Mouse (Mus musculus) T-helper 2 cell (primary cell): ENCODE data around the gene Trim11.

Experiments used
- in situ Hi-C: fragments of 300-600 bp; cut with MboI, MseI; formaldehyde crosslinking; loops from one replicate; pipeline ENCODE4 v1.15.1; 2025; ENCODE audit warnings: high pct_unique_total_duplicates

The Trim11 gene

DNA sequence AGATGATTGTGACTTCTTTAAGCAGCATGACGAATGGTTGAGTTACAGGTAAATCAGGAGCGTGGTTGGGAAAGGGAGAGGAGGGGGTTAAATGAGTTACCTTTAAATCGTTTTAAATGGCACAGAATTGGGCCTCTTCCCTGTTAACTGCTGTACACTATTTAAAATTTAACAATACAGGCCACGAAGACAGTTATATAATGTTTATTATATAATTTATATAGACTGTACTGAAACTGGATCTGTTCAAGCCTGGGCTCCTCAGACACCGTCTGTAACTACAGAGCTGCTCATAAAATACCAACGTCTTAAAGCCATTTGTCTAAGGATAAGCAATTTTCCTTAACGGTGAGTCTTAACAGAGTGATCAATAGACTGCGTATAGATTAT, 22.0 kb upstream of the Trim11 start:
- in situ Hi-C loops: loop anchor here (10.0 kb wide), 1 partner anchor 1279 kb away; no protein-coding TSS in a partner anchor

DNA sequence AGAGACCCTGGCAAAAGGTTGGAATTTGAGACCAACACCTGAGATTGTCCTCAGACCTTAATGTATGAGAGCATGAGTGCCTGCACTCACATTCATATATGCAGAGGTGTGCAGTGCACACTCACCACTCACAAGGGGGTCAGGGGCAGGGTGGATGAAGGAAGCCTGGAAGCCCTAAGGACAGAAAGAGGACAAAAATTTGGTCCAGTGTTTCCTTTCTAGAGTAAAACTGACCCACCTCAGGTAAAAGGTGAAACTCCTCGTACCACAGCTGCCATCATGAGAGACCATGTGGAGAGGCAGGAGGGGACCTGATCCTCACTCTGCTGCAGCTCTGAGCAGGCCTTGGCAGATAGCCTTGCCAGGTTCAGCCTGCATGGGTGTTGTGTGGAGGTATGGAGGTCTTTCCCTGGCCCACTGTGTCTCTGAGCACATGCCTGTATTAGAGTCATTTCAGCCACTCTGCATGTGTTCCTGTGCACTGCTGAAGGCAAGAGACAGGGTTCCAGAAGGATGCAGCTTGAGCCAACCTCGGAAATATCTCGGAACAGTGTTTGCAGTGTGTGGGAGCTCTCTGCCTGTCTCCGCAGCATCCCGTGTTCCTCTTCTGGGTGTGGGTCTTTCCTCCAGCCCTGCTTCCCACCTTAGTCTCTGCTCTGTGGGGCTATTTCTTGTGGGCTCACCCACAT, 20.5 kb upstream of the Trim11 start:
- in situ Hi-C loops: loop anchor here (10.0 kb wide), 1 partner anchor 1277 kb away; no protein-coding TSS in a partner anchor

DNA sequence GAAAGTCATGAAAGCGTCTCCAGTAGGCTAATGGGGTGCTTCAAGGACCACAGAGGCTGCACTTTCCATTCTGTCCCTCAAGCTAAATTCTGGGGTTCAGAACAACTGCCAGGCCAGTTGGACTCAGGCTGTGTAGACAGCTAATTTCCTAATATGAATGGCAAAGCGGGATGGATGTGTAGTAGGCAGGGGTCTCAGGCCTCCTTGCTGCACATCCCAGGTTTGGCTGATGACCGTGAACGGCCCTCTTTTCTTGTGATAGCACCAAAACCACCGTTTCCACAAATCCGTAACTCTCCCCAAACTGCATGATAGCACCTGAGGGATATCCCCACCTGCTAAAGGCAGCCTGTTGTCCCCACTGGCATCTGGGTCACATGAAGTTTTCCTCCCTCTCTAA, 19.4 kb upstream of the Trim11 start:
- in situ Hi-C loops: loop anchor here (10.0 kb wide), 1 partner anchor 1276 kb away; no protein-coding TSS in a partner anchor

DNA sequence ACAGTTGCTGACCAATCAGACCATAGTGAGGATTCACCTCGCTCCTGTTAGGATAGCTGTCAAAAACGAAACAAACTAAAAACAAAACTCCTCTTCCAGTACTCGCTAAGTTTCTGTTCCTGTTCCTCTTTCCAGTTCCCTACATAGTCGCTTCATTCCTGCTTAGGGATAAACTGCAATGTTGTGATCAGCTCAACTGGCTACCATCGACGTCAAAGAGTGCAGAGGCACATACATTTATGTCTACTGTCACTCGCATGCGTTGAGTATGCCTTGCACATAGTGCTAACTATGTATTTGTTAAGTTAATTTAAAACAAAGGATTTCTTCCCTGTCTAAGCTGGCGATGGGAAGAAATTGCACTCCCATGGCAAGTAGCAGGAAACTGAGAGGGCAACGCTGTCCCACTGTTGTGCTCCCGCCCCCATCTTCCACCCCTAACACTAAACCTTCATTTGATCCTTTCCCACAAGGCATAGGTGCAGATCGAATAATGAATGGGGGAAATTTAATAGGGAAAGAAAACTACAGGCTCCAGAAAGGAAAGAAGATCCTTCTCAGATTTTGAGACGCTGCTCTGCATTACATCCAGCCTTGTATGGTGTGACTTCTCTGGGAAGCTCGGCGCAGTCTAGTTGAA, 18.6 kb upstream of the Trim11 start:
- in situ Hi-C loops: loop anchor here (10.0 kb wide), 1 partner anchor 1275 kb away; no protein-coding TSS in a partner anchor

DNA sequence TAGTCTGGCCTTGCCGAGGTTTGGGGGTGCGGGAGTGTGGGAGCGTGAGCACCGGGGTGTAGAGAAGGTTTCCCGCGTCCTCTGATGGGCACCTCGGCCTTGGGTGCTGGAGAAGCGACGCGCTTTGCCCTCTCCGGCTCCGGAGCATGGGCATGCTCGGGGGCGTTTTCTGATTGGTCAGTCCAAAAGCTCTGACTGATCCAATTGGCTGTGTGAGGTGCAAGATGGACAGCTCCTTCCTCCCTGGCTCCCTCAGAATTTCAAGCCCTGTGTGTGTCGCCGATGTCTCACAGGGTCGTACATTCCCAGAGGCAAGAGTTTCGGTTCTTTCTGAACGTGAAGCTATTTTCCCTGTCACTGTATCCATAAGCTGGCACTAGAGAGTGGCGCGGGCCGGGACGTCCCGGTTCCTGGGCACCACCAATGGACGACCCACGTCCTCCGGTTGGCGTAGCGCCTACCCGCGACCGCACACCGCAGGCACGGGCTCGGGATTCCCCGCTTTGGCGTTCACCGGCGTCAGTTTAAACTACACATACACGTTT, 17.9 kb upstream of the Trim11 start:
- in situ Hi-C loops: loop anchor here (10.0 kb wide), 1 partner anchor 1275 kb away; no protein-coding TSS in a partner anchor

DNA sequence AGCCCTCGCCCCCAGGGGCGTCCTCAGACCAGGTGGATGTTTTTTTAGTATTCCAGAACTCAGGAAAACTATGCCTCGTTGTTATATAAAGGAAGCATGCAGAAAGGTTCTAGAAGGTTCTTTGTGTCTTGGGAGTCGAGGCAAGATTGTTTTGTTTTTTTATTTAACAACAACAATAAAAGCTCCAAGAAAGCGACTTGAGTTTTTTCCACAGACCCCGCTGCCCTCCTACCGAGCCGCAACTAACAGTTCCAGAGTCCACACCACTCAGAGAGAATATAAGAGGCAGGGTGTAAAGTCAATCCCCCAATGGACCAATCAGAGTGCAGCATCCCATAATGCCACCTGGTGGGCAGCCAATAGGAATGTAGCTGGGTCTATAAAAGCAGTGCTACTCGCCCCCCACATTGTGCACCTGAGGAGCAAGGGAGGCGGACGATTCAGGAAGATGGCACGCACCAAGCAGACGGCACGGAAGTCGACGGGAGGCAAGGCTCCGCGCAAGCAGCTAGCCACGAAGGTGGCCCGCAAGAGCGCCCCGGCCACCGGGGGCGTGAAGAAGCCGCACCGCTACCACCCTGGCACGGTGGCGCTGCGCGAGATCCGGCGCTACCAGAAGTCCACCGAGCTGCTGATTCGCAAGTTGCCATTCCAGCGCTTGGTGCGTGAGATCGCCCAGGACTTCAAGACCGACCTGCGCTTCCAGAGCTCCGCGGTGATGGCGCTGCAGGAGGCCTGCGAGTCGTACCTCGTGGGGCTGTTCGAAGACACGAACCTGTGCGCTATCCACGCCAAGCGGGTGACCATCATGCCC, 16.3 kb upstream of the Trim11 start:
- in situ Hi-C loops: no loop called here

DNA sequence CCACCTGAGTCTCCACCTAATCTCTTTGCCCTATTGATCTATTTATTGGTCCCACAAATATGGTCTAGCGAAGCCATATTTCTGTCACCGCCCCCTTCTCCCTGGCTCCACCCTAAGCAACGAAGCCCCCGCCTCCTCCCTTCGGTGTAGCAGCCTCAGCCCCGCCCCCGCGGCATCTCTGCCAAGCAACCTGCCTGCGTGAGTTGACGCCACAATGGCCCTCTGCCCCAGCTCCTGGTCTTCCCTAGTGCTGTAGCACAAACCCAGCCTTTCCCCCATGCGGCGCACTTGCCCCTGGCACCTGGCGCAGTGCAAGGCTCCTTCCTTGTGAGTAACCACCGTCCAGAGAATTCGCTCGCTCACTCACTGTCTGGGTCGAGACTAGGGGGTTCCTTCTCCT, 14.3 kb upstream of the Trim11 start:
- in situ Hi-C loops: no loop called here

DNA sequence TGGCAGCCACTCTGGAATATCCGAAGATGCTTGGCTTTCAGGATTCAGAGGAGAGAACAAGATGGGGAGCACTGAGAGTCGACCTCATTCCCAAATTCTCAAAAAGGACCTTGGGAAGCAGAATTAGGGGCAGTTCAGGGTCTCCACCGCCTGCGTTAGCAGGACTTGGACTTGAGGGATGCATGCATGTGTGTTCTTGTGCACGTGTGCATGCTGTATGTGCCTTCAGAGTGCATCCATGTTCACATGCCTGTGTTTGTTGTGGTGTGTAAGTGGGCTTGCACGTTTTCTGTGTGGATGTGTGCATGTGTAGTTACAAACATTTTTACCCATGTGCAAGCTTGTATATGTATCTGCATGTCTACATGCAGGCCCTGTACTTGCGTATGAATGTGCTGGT, 13.7 kb upstream of the Trim11 start:
- in situ Hi-C loops: no loop called here

DNA sequence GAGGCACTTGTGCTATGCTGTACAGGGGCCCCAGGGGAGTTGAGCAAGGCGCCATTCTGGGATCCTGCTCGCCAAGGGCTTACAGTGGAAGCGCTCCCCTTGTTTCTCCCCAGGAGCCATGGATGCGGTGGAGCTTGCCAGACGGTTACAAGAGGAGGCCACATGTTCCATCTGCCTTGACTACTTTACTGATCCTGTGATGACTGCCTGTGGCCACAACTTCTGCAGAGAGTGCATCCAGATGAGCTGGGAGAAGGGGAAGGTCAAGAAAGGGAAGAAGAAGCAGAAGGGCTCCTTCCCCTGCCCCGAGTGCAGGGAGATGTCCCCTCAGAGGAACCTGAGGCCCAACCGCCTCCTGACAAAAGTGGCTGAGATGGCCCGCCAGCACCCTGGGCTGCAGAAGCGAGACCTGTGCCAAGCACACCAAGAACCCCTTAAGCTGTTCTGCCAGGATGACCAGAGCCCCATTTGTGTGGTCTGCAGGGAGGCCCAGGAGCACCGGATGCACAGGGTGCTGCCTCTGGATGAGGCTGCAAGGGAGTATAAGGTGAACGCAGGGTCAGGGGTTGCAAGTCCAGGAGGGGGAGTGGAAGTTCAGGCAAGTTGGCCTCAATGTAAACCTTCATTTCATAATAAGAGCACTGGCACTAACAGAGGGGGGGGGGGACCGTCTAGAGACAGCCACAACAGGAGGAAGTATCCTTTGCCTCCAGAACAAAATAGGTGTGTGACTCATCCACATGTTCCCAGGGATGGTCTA, 12.7 kb upstream of the Trim11 start:
- in situ Hi-C loops: no loop called here

DNA sequence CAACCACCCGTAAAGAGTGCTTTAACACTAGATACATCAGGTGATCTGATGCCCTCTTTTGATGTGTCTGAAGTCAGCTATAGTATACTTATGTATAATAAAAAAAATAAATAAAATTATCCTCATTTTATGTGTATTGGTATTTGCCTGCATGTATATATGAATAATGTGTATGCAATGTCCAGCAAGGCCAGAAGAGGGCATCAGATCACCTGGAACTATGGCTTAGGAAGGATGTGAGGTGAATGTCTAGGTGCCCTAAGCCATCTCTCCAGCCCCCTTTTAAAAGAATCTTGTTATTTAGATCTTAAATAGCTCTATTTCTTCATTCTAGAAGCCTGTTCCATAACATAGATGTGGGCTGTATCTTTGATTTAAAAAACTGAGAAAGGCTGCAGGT, 10.5 kb upstream of the Trim11 start:
- in situ Hi-C loops: no loop called here

DNA sequence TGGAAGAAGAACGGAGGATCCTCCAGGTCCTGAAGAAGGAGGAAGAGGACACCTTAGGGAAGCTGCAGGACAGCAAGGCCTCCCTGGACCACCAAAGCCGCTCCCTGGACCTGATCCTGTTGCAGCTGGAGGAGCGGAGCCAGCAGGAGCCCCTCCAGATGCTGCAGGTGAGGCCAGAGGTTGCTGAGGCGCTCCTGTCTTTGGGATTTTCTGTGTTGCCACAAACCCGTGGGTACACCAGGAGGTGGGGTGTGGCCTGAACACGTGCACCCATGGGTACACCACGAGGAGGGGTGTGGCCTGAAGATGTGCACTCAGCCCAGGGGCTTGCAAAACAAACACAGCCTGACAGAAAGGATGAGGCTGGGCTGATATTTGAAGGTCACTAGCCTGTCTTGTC, 9.3 kb upstream of the Trim11 start:
- in situ Hi-C loops: no loop called here

DNA sequence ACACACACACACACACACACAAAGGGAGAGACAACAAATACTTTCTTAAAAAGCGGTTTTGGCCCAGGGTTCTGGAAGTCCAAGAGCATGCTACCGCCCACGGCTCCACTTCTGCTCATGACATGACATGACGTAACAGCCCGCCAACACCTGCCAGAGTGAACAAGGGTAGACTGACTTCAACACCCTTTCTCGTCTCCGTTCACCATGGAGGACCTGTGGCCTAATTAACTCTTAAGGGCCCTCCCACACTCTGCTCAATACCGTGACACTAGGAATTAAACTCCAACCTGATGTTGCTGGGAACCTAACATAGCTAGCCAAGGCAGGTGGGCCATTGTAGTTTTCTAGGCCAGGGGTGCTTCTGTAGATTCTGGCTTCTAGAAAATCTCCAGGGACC, 8.9 kb upstream of the Trim11 start:
- in situ Hi-C loops: no loop called here

DNA sequence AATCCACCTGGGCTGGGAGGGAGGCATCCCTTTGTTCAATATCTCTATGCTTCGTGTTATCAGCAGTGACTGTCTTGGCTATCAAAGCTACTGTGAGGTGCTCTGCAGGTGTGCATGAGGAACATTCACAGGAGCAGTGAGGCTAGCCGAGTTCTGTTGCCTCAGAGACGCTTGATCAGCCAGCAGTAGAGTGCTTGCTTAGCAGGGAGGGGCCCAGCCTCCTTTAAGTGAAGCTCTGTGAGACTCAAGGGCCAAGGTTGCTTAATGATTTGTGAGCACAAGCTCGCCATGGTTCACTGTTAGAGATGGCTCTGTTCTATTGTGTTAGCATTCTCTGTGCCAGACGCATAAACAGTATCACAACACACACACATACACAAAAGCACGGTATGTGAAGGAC, 8.2 kb upstream of the Trim11 start:
- in situ Hi-C loops: no loop called here

DNA sequence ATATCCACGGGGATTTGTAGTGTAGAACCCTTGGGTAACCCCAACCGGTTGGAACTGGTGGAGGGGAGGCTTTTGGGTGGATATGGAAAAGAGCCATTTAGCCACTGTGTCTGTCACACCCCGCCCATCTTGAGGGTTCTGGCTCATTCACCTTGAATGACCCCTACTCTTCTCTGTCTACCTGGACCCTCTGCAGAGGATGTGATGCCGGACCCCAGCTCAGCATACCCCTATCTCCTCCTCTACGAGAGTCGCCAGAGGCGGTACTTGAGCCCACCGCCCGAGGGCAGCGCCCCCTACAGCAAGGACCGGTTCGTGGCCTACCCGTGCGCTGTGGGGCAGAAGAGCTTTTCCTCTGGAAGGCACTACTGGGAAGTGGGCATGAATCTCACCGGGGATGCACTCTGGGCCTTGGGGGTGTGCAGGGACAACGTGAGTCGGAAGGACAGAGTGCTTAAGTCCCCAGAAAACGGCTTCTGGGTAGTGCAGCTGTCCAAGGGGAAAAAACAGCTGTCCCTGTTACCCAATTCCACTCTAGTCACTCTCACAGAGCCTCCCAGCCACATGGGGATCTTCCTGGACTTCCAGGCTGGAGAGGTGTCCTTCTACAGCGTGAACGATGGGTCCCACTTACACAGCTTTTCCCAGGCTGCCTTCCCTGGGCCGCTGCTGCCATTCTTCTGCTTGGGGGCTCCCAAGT, 6.9 kb upstream of the Trim11 start:
- in situ Hi-C loops: no loop called here

DNA sequence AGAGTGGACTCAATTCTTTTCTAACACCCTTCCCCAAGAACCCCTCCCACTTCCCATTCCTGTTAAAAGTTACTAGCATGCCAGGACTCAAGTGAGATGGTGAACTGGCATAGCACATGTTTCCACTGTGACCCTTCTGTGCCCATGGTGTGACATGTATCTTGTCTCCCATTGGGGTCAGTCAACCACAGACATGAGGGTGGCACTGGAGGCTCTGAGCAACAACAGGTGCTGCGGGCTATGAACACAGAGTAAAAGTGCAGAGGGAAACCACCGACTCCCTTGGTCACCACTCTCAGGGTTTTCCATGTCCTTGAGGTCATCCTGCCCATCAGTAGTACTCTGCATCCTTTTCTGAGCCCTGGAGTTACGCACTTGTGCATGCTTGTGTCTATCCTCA, 6.1 kb upstream of the Trim11 start:
- in situ Hi-C loops: no loop called here

DNA sequence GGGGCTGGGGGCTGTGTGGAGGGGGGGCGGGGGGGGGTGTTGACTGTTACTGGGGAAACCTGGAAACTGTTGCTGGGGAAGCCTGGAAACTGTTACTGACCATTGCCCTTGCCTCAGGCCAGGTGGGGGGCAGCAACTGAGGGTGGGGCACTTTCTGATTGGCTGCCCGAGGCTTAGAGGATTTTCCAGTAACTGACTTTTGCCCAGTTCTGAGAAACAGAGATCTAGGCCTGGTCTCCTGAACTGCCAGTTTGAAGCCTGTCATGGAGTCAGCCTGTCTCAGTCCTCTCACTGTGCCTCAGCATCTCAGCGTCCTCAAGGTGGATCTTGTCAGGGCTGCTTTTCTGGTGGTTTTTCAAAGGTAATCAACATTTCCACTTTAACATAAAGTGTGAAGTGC, 3.5 kb upstream of the Trim11 start:
- in situ Hi-C loops: no loop called here

DNA sequence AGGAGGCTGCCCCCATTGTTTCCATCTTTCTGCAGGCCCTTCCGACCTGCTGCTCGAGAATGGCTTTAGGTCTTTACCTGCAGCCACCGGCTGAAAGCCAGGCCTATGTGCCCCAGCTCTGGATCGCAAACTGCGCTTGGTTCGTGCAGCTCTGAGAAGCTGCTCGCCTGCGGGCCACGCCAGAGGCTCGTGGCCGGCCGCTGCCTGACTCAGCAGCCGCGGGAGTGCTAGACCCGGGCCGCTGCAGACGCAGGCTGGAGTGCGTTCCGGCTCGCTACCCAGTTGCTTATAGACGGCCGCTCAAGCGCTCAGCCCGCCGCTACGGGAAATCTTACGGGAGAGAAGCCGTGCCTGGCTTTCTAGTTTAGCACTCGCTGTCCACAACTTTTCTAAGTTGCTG, 743 bp upstream of the Trim11 start:
- in situ Hi-C loops: no loop called here

DNA sequence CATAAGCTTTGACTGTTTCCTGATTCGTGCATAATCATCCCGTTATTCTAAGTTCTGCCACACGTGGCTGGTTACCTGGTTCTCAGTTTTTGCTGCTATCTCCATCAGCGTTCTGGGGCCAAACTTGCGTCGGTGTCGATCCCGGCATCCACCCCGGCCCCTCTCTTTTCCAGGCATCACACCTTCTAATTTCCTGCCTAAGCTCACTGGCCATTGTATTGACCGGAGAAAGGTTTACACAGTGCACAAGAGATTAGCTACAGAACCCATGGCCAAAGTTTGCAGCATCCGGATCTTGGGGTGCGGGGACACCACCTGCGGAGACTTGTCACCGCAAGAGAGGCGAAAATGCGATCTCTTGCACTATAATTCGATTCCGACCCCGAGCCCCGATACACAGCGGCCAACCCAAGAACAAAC, 276 bp upstream of the Trim11 start:
- in situ Hi-C loops: no loop called here

DNA sequence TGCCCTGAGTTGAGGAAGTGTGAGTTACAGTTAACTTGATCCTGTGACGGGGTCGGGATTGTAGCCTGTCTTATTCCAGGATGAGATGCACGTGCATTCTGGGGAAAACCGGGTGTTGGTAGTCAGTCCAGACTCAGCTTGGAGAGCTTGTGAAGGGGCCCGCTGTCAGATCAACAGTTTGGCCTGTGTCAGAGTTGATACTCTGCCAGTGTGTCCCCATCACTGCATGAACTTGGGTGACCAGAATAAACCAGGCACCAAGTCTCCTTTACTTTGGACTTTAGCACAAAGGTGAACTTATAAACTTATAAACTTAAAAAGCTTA, 775 bp downstream of the Trim11 start:
- in situ Hi-C loops: no loop called here

DNA sequence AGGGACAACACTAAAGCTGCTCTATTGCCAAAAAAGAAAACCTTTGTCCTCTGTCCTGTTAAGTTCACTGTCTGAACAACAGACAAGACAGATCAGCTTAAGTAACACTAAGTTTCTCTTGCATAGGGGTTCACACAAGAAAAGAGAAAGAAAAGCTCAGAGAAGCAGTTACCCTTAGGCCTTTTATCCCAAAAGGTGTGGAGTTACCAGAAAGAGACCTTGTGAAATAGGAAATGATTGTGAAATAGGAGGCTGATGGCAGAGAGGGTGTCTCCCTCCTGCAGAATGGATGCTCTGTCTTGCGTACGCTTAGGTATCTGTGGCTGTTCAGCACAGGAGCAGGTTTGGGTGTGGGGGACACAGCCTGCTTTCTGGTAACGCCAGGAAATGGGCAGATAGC, 1.3 kb downstream of the Trim11 start:
- in situ Hi-C loops: no loop called here

DNA sequence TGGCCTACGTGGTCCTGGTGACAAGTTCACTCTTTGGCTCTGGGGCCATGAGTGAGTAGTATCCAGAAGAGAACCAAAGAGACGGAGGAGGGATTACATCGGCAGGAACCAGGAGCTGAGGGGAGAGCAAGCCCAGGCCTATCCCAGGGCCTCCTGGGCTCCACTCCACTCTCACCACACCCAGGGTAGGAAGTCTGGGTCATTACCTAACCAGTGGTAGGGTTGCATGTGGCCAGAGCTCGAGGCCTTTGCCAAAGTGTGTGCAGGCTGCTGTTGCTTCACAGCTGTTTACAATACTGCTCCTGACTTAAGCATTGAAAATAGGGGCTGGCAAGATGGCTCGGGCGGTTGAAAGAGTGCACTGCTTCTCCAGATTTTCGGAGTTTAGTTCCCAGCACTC, 1.8 kb downstream of the Trim11 start:
- in situ Hi-C loops: no loop called here
